Mouse (Mus musculus): ENCODE results near the gene Cdk15. TPM values are rescaled to one million over a fixed set of nuclear protein-coding genes. Genes with fewer than 3 reads are reported as not detected.

Cdk15 gene
- polyA plus RNA-seq, 1 experiment from 2014 or later: 0.20 TPM

GRCm38 (mm10) chr1:59287733-59288132 is 31.0 kb downstream of the Cdk15 start:
- WGBS (ENCODE audit: insufficient replicate concordance): 77% methylated on average over 8 of the region's 8 CpGs
- no peak overlapping the region for H3K9ac ChIP-seq (replicated peaks)
- no peak overlapping the region for H3K4me3 ChIP-seq (ENCODE audit: low read depth, low read length)
- no peak for DNase-seq
- H3K4me1 ChIP-seq (ENCODE audit: insufficient read depth): no peaks in the 10 kb centered on the region
- H3K9me3 ChIP-seq (ENCODE audit: low read length): no peaks in the 10 kb centered on the region
- no peak for ATAC-seq
- TF ChIP-seq EP300 (IDR thresholded peaks at IDR 0.05; ENCODE audit: low read depth) (no peak), CTCF (IDR thresholded peaks at IDR 0.05; ENCODE audit: low read depth) (no peak)
- H3K36me3 ChIP-seq (replicated peaks; ENCODE audit: insufficient read depth, low read length): no peaks in the 10 kb centered on the region
- H3K4me2 ChIP-seq (ENCODE audit: low read depth, low read length): no peak overlapping the region
- no peak overlapping the region for H3K27ac ChIP-seq (ENCODE audit: low read depth)
- no peaks in the 10 kb centered on the region for H3K27me3 ChIP-seq (ENCODE audit: insufficient read depth, low read length)

- no peaks in the 10 kb centered on the region for H3K27me3 ChIP-seq (ENCODE audit: insufficient read depth, low read length)
- no peaks in the 10 kb centered on the region for H3K9me3 ChIP-seq (ENCODE audit: low read length)
- no peak overlapping the region for H3K9ac ChIP-seq (replicated peaks)
- DNase-seq (no peak), ATAC-seq (no peak)
- TF ChIP-seq CTCF (IDR thresholded peaks at IDR 0.05; ENCODE audit: low read depth): no peak
- no peak for TF ChIP-seq EP300 (IDR thresholded peaks at IDR 0.05; ENCODE audit: low read depth)
- no peak overlapping the region for H3K27ac ChIP-seq (ENCODE audit: low read depth)
- H3K4me1 ChIP-seq (ENCODE audit: insufficient read depth): no peaks in the 10 kb centered on the region
- no peaks in the 10 kb centered on the region for H3K36me3 ChIP-seq (replicated peaks; ENCODE audit: insufficient read depth, low read length)
- no peak overlapping the region for H3K4me2 ChIP-seq (ENCODE audit: low read depth, low read length)
- 46% methylated on average over 2 of the region's 2 CpGs for WGBS (ENCODE audit: insufficient replicate concordance)
- no peak overlapping the region for H3K4me3 ChIP-seq (ENCODE audit: low read depth, low read length)
Measured at GRCm38 (mm10) chr1:59291652-59292051, 34.9 kb downstream of the Cdk15 start.

- Histone ChIP-seq H3K9me3 (ENCODE audit: low read length) (no peaks in the 10 kb centered on the region), H3K4me3 (ENCODE audit: low read depth, low read length) (no peak overlapping the region), H3K27me3 (ENCODE audit: insufficient read depth, low read length) (no peaks in the 10 kb centered on the region), H3K36me3 (replicated peaks; ENCODE audit: insufficient read depth, low read length) (no peaks in the 10 kb centered on the region), H3K9ac (replicated peaks) (no peak overlapping the region), H3K27ac (ENCODE audit: low read depth) (no peak overlapping the region), H3K4me2 (ENCODE audit: low read depth, low read length) (no peak overlapping the region), H3K4me1 (ENCODE audit: insufficient read depth) (no peaks in the 10 kb centered on the region)
- WGBS (ENCODE audit: insufficient replicate concordance): 47% methylated on average over 1 of the region's 1 CpGs
- TF ChIP-seq EP300 (IDR thresholded peaks at IDR 0.05; ENCODE audit: low read depth): no peak
- no peak for TF ChIP-seq CTCF (IDR thresholded peaks at IDR 0.05; ENCODE audit: low read depth)
- ATAC-seq (no peak), DNase-seq (no peak)
Measured at GRCm38 (mm10) chr1:59295769-59296168, 39.1 kb downstream of the Cdk15 start.

GRCm38 (mm10) chr1:59297167-59297566 is 40.5 kb downstream of the Cdk15 start:
- Histone ChIP-seq H3K4me2 (ENCODE audit: low read depth, low read length) (no peak overlapping the region), H3K4me3 (ENCODE audit: low read depth, low read length) (no peak overlapping the region), H3K9me3 (ENCODE audit: low read length) (no peaks in the 10 kb centered on the region), H3K4me1 (ENCODE audit: insufficient read depth) (no peaks in the 10 kb centered on the region), H3K27me3 (ENCODE audit: insufficient read depth, low read length) (no peaks in the 10 kb centered on the region), H3K36me3 (replicated peaks; ENCODE audit: insufficient read depth, low read length) (no peaks in the 10 kb centered on the region), H3K9ac (replicated peaks) (no peak overlapping the region), H3K27ac (ENCODE audit: low read depth) (no peak overlapping the region)
- ATAC-seq (no peak), DNase-seq (no peak)
- no peak for TF ChIP-seq EP300 (IDR thresholded peaks at IDR 0.05; ENCODE audit: low read depth)
- no peak for TF ChIP-seq CTCF (IDR thresholded peaks at IDR 0.05; ENCODE audit: low read depth)
- 51% methylated on average over 3 of the region's 3 CpGs for WGBS (ENCODE audit: insufficient replicate concordance)

- Histone ChIP-seq H3K9me3 (ENCODE audit: low read length) (no peaks in the 10 kb centered on the region), H3K27ac (ENCODE audit: low read depth) (no peak overlapping the region), H3K36me3 (replicated peaks; ENCODE audit: insufficient read depth, low read length) (no peaks in the 10 kb centered on the region), H3K27me3 (ENCODE audit: insufficient read depth, low read length) (no peaks in the 10 kb centered on the region), H3K4me2 (ENCODE audit: low read depth, low read length) (no peak overlapping the region), H3K4me3 (ENCODE audit: low read depth, low read length) (no peak overlapping the region), H3K9ac (replicated peaks) (no peak overlapping the region), H3K4me1 (ENCODE audit: insufficient read depth) (no peaks in the 10 kb centered on the region)
- WGBS (ENCODE audit: insufficient replicate concordance): 50% methylated on average over 9 of the region's 9 CpGs
- TF ChIP-seq CTCF (IDR thresholded peaks at IDR 0.05; ENCODE audit: low read depth) (no peak), EP300 (IDR thresholded peaks at IDR 0.05; ENCODE audit: low read depth) (no peak)
- DNase-seq (no peak), ATAC-seq (no peak)
Measured at GRCm38 (mm10) chr1:59298491-59299090, 41.9 kb downstream of the Cdk15 start.

GRCm38 (mm10) chr1:59307310-59307709 is 50.6 kb downstream of the Cdk15 start:
- DNase-seq (no peak), ATAC-seq (no peak)
- H3K4me3 ChIP-seq (ENCODE audit: low read depth, low read length): no peak overlapping the region
- H3K4me1 ChIP-seq (ENCODE audit: insufficient read depth): no peaks in the 10 kb centered on the region
- no peaks in the 10 kb centered on the region for H3K9me3 ChIP-seq (ENCODE audit: low read length)
- TF ChIP-seq EP300 (IDR thresholded peaks at IDR 0.05; ENCODE audit: low read depth) (no peak), CTCF (IDR thresholded peaks at IDR 0.05; ENCODE audit: low read depth) (no peak)
- WGBS (ENCODE audit: insufficient replicate concordance): 72% methylated on average over 5 of the region's 5 CpGs
- no peak overlapping the region for H3K9ac ChIP-seq (replicated peaks)
- no peak overlapping the region for H3K4me2 ChIP-seq (ENCODE audit: low read depth, low read length)
- H3K27me3 ChIP-seq (ENCODE audit: insufficient read depth, low read length): no peaks in the 10 kb centered on the region
- no peak overlapping the region for H3K27ac ChIP-seq (ENCODE audit: low read depth)
- H3K36me3 ChIP-seq (replicated peaks; ENCODE audit: insufficient read depth, low read length): no peaks in the 10 kb centered on the region

Measured in liver, postnatal 0 days (tissue).